Mouse (Mus musculus) naive thymus-derived CD4-positive, alpha-beta T cell, adult 2 months (primary cell): ENCODE results near the gene Ubtd1.
"Not testable (repeated sequence)": the region's sequence is repeated elsewhere in the genome, so short reads cannot be mapped to it uniquely, and the experiment has no call there.

Experiments
- DNase-seq: peaks from one replicate; pipeline ENCODE4 v3.0.0-alpha.2; 2011; ENCODE audit warnings: low read depth

Gene Ubtd1

GRCm38 (mm10) chr19:42068441-42069240 lies 87.1 kb downstream of the Ubtd1 start:
- no peak for DNase-seq

- no peak for DNase-seq
Observed at GRCm38 (mm10) chr19:42069241-42069525, 87.6 kb downstream of the Ubtd1 start.

GRCm38 (mm10) chr19:42071221-42071620 lies 89.7 kb downstream of the Ubtd1 start:
- no peak for DNase-seq

- no peak for DNase-seq
Observed at GRCm38 (mm10) chr19:42071886-42072608, 90.5 kb downstream of the Ubtd1 start.

- no peak for DNase-seq
Observed at GRCm38 (mm10) chr19:42072802-42073201, 91.2 kb downstream of the Ubtd1 start.

- no peak for DNase-seq
Observed at GRCm38 (mm10) chr19:42075051-42075450, 93.5 kb downstream of the Ubtd1 start.

- DNase-seq: no peak
Observed at GRCm38 (mm10) chr19:42075992-42076391, 94.4 kb downstream of the Ubtd1 start.

GRCm38 (mm10) chr19:42078566-42078965 lies 97.0 kb downstream of the Ubtd1 start:
- DNase-seq: no peak

- no peak for DNase-seq
Observed at GRCm38 (mm10) chr19:42079006-42079405, 97.4 kb downstream of the Ubtd1 start.

- DNase-seq: no peak
Observed at GRCm38 (mm10) chr19:42079950-42080349, 98.4 kb downstream of the Ubtd1 start.

GRCm38 (mm10) chr19:42080469-42080868 lies 98.9 kb downstream of the Ubtd1 start:
- DNase-seq: no peak

GRCm38 (mm10) chr19:42081613-42082012 lies 100.0 kb downstream of the Ubtd1 start:
- not testable (repeated sequence) for DNase-seq
